Mouse (Mus musculus): Measurements from ENCODE around the gene Ric3.

DNA sequence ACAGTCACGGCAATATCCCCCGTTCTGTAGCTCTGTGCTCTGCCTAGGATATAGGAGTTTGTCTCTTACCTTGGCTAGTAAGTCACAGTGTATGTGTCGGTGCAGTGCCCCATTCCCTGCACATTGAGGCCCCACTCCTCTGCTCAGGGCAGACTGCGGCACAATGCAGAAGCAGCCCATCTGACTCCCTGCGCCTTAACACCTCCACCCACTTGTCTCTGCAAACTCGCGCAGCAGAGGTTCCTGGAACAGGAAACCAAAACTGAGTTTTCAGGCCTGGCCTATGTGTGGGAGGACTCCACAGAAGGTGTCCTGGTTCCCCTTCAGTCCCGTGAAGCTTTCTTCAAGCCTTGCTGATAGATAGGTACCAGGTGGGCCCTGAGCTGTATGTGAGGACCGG is 91.9 kb downstream of the Ric3 start:
- no peak for TF ChIP-seq POLR2A (IDR thresholded peaks at IDR 0.05; ENCODE audit: low read depth, low read length)
- no peak for TF ChIP-seq CTCF (IDR thresholded peaks at IDR 0.05; ENCODE audit: extremely low read depth, insufficient read depth, insufficient read length, insufficient replicate concordance)
